Mouse (Mus musculus): ENCODE measurements around the gene Hoxd13. TPM values are rescaled to one million over a fixed set of nuclear protein-coding genes. Genes with fewer than 3 reads are reported as not detected.

Gene Hoxd13
- total RNA-seq, 2 experiments from 2014 or later, result not detected

GRCm38 (mm10) chr2:74694066-74694465 lies 26.0 kb downstream of the Hoxd13 start:
- no peak for DNase-seq

- DNase-seq, result no peak
These were observed 27.3 kb downstream of the Hoxd13 start for GRCm38 (mm10) chr2:74695383-74695782.

GRCm38 (mm10) chr2:74695813-74696430 lies 27.8 kb downstream of the Hoxd13 start:
- DNase-seq, result no peak

GRCm38 (mm10) chr2:74696442-74697335 lies 28.6 kb downstream of the Hoxd13 start:
- DNase-seq, result no peak

DNA sequence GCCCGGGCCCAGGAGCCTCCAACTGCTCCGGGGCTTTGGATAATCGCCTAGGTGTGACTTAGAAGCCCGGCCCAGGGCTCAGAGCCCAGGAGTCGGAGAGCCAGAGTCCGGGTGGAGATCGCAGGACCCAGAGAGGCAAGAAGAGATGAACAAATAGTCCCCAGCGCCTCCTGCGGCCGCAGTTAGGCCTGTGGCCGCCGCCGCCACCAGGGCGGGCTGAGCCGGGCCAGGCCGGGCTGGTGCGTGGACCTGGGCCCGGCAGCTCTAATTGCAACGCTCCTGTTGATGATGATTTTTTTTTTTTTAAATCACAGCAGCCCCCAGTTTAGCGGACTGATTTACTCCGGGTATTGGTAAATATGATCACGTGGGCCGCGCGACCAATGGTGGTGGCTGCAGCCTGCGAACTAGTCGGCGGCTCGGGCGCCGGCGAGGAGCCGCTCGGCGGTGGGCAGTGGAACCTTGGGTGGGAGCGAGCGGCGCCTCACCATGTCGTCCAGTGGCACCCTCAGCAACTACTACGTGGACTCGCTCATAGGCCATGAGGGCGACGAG lies 29.5 kb downstream of the Hoxd13 start, which contains the start of gene Hoxd9:
Gene Hoxd9 (plus strand): TSS at position 161 of the 555 bp plus-strand sequence.
- peak; percentile 75 for DNase-seq

- peak; percentile 60 for DNase-seq
These were observed 30.3 kb downstream of the Hoxd13 start for GRCm38 (mm10) chr2:74698201-74699052.

- DNase-seq, result no peak
These were observed 30.9 kb downstream of the Hoxd13 start for GRCm38 (mm10) chr2:74699053-74699430.

DNA sequence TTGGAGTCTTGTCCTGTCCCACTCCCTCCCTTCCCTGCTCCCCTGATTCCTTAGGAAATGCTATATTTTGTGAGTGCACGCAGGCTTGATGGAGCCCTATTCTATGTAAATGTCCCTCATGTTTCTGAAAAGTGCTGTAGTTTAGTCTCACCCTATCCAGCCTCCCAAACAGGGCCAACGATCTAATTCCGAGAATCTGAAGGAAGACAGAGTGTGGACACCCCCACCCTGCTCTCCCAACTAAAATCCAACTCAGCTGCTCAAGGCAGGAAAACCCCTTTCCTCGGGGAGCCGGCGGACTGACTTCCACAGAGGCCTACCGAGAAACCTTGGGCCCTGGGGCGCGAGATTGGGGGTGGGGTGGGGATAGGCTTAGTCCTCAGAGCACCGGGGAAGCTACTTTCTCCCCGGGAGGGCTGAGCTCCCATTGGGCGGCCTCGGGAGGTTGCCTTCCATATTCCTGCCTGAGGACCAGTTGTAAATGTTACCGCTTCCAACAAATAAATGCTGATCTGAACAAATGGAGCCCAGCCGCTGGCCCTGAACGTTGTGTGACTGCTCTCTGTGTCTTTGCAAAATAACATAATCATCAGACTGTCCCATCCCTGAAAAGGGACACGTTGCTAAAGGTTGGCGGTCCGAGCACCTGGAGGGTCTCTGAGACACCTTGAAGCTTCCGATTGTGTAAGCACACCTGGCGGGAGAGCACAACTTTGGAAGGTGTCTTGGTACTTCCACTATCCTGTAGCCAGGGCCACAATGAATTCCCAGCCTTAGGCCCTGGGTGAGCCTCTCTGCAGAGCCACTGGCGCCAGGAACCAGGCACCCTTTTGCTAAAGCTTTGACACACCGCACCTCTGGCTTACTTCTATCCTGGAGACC lies 31.8 kb downstream of the Hoxd13 start:
- no peak for DNase-seq

DNA sequence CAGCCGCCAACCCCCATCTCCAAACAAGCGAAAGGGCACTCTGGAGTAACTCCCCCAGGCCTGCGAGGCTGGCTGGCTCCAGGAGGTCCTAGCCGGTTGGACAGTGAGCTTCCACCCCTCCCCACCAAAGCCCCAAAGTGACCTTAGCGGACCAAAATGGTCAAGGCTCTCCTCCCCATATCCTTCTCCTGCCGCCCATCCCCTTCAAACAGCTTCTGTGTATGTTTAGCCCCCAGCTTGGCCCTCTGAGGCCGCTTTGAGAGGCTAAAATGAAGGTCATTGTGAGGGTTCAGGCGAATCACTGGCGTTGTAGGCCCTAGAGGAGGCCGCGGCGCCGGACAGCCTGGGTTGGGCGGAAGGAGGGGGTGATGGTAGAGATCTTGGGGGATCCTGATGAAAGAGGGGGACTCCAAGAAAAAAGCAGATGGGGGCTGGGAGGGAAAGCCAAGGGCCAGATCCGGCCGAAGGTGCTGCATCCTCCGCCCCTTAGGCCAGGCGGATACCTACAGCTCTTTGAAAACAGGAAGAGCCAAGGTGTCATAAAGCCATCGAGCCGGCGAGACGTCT lies 32.5 kb downstream of the Hoxd13 start:
- DNase-seq, result no peak

GRCm38 (mm10) chr2:74701949-74702819 lies 34.1 kb downstream of the Hoxd13 start:
- DNase-seq, result peak; percentile 85

DNA sequence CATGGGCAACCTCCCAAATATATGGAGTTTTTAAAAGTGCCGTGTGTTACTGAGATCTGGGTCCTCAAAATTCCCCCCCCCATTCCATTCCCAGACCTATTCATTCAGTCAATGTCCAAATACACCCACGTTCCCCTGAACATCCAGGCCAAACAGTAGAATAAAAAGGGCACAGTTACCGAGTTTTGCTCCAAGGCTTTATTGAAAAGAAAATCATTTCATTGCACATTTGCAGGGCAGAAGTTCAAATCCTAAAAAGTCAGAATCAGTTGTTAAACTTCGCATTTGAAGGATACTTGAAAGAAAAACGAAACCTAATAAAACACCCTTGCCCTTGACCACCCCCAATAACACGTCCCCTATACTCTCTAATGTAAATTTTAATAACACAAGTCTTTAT lies 34.7 kb downstream of the Hoxd13 start:
- DNase-seq, result no peak

- no peak for DNase-seq
These were observed 35.2 kb downstream of the Hoxd13 start for GRCm38 (mm10) chr2:74703317-74703716.

DNA sequence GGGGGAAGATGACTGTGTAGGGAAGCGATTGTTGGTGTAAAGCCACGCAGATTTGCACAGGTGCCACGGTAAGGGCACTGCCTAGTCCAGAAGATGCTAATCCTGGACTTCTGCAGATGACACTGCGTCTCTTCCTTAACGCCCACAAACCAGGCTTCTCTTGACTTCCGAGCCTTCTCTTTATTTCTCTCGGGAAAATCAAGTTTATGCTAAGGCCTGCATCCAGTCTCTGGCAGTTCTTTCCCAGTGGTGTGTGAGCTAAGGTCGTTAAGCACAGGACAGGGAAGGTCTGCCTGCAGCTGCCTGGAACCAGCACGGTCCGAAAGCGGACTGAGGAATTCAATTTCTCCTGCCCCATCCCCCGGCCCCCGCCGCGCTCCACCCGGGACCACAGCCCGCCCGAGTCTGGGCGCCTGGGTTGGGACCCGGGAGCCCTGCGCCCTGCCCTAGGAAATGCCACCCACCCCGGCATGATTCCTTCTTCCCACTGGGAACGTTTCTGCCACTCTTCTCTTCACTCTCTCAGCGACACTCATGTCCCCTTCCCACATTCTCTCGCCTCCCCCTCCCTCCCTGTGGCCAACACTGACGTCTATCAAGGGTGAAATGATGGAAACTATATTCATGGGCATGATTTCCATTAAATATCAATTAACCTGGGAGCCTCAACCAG lies 35.7 kb downstream of the Hoxd13 start:
- no peak for DNase-seq

- DNase-seq, result peak; percentile 82
These were observed 36.4 kb downstream of the Hoxd13 start, which contains the start of gene Hoxd8 for GRCm38 (mm10) chr2:74704393-74704998. Hoxd8 (plus strand) TSS chr2:74704615.

DNA sequence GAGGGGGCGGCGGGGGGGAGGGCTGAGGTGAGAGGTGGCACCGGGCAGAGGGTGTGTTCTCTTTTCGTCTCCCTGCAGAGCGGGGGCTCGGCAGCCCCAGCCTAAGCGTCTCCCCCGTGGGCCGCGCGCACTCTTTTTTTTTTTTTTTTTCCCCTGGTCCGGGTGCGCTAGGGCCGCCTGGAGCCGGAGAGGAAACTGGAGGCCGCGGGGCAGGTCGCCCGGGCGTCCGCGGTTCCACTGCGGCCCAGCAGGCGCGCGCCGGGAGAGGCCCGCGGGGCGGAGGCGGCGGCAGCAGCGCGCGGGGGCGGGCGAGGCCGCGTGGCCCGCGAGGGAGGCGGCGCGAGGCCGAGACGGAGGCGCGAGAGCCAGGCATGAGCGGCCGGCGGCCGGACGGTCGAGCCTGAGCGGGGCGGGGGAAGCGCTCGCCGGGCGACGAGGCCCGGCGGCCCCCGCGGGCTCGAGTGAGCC lies 36.9 kb downstream of the Hoxd13 start:
- peak; percentile 65 for DNase-seq

GRCm38 (mm10) chr2:74705467-74706089 lies 37.5 kb downstream of the Hoxd13 start:
- DNase-seq, result peak; percentile 59

- no peak for DNase-seq
These were observed 38.4 kb downstream of the Hoxd13 start for GRCm38 (mm10) chr2:74706393-74706960.

DNA sequence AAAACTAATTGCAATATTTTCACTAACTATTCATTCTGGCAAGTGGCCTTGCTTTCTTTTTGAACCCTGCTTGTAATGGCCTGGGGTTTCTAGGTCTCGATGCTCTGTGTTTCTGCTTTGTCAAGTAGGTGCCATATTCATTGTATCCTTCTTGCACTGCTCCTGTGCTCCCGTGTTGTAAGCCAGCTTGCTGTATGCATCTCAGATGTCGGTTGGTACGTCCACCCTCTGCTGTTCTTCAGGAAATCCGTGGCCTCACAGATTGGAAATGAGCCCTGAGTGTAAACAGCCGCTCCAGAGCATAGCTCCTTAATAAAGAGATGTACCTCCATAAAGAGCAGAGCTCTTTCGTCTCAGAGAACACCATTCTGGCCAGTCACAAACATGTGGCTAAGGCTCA lies 39.5 kb downstream of the Hoxd13 start:
- no peak for DNase-seq

Measured in gastrocnemius, postnatal 10 days (tissue).